Mouse (Mus musculus): ENCODE data around the gene Tom1l2. TPM values are rescaled to one million over a fixed set of nuclear protein-coding genes. Genes with fewer than 3 reads are reported as not detected.

The Tom1l2 gene
- total and polyA plus RNA-seq, 2 experiments: 9.6 to 22.1 TPM

DNA sequence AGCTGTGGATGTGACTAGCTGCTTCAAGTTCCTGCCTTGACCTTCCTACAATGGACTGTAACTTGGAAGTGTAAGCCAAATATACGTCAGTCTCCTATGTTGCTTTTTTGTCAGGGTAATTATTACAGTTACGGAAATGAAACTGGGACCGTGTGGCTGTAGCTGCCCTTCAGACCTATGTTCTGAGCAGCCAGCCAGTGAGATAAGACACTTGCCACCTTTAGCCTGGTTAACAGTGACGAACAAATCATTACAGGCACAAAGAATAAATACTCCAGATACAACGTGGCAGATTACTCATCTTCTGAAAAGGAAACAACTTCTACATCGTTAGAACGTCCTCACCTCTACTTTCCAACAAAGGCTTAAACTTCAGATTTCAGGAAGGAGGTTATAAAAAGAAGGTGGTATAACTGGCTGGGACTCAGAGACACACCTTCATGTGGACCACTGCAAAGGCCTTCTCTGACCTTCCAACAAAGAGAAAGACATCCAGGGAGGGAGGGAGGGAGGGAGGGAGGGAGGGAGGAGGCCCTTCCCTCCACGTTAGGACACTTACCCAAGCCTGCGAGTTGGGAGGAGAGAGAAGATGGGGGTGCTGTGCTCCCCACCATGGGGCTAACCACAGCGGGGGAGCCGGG, 108.1 kb downstream of the Tom1l2 start:
- H3K4me3 ChIP-seq (ENCODE audit: insufficient read depth, low read depth, low read length): no peak overlapping the region
- H3K27me3 ChIP-seq (ENCODE audit: control insufficient read depth, insufficient read depth, low read length): no peaks in the 10 kb centered on the region
- H3K27ac ChIP-seq (replicated peaks; ENCODE audit: insufficient read depth, low read depth, low read length): peak overlapping the region; percentile 76
- no peak for TF ChIP-seq POLR2A (IDR thresholded peaks at IDR 0.05; ENCODE audit: extremely low read depth, insufficient read depth, low read length)
- TF ChIP-seq CTCF (IDR thresholded peaks at IDR 0.05; ENCODE audit: low read depth, low read length): no peak
- peaks cover 3% of the 10 kb centered on the region; the same call in 1 of the 2 replicates for H3K79me2 ChIP-seq (ENCODE audit: control insufficient read depth, insufficient read depth, low read length)
- H3K36me3 ChIP-seq (ENCODE audit: control insufficient read depth, insufficient read depth, low read length): peaks cover 10% of the 10 kb centered on the region; the same call in 1 of the 2 replicates
- H3K4me1 ChIP-seq (ENCODE audit: control insufficient read depth, insufficient read depth, low read length): peaks cover 20% of the 10 kb centered on the region
- 44% methylated on average over 11 of the region's 11 CpGs for WGBS
- H3K9ac ChIP-seq (ENCODE audit: low read depth, low read length): peak overlapping the region; percentile 31
- DNase-seq (ENCODE audit: extremely low read depth, low read depth, low spot score): peak; percentile 84

- Histone ChIP-seq H3K36me3 (ENCODE audit: control insufficient read depth, insufficient read depth, low read length) (peaks cover 8% of the 10 kb centered on the region; the same call in 1 of the 2 replicates), H3K79me2 (ENCODE audit: control insufficient read depth, insufficient read depth, low read length) (peaks cover 3% of the 10 kb centered on the region; the same call in 1 of the 2 replicates)
- 14% methylated on average over 4 of the region's 4 CpGs for WGBS
Observed at GRCm38 (mm10) chr11:60240509-60240908, 112.2 kb downstream of the Tom1l2 start.

GRCm38 (mm10) chr11:60235351-60235750, 117.4 kb downstream of the Tom1l2 start:
- Histone ChIP-seq H3K4me3 (ENCODE audit: insufficient read depth, low read depth, low read length) (no peak overlapping the region), H3K4me1 (ENCODE audit: control insufficient read depth, insufficient read depth, low read length) (peaks cover 4% of the 10 kb centered on the region), H3K9ac (ENCODE audit: low read depth, low read length) (no peak overlapping the region), H3K27ac (replicated peaks; ENCODE audit: insufficient read depth, low read depth, low read length) (no peak overlapping the region), H3K27me3 (ENCODE audit: control insufficient read depth, insufficient read depth, low read length) (no peaks in the 10 kb centered on the region), H3K79me2 (ENCODE audit: control insufficient read depth, insufficient read depth, low read length) (no peaks in the 10 kb centered on the region; the same call in 1 of the 2 replicates), H3K36me3 (ENCODE audit: control insufficient read depth, insufficient read depth, low read length) (peaks cover 2% of the 10 kb centered on the region; the same call in 1 of the 2 replicates)
- WGBS: 96% methylated on average over 5 of the region's 5 CpGs
- TF ChIP-seq CTCF (IDR thresholded peaks at IDR 0.05; ENCODE audit: low read depth, low read length) (no peak), POLR2A (IDR thresholded peaks at IDR 0.05; ENCODE audit: extremely low read depth, insufficient read depth, low read length) (no peak)
- DNase-seq (ENCODE audit: extremely low read depth, low read depth, low spot score): no peak

More at GRCm38 (mm10) chr11:60240509-60240908, 112.2 kb downstream of the Tom1l2 start:
- Histone ChIP-seq H3K27ac (replicated peaks; ENCODE audit: insufficient read depth, low read depth, low read length) (peak overlapping the region; percentile 97), H3K4me1 (ENCODE audit: control insufficient read depth, insufficient read depth, low read length) (peaks cover 20% of the 10 kb centered on the region), H3K4me3 (ENCODE audit: insufficient read depth, low read depth, low read length) (peak overlapping the region; percentile 48), H3K27me3 (ENCODE audit: control insufficient read depth, insufficient read depth, low read length) (no peaks in the 10 kb centered on the region), H3K9ac (ENCODE audit: low read depth, low read length) (peak overlapping the region; percentile 82)
- DNase-seq (ENCODE audit: extremely low read depth, low read depth, low spot score): peak; percentile 98
- TF ChIP-seq POLR2A (IDR thresholded peaks at IDR 0.05; ENCODE audit: extremely low read depth, insufficient read depth, low read length) (peak; percentile 48; the same call in 1 of the 2 replicates), CTCF (IDR thresholded peaks at IDR 0.05; ENCODE audit: low read depth, low read length) (no peak)

- Histone ChIP-seq H3K36me3 (ENCODE audit: control insufficient read depth, insufficient read depth, low read length) (no peaks in the 10 kb centered on the region; the same call in 1 of the 2 replicates), H3K79me2 (ENCODE audit: control insufficient read depth, insufficient read depth, low read length) (no peaks in the 10 kb centered on the region; the same call in 1 of the 2 replicates), H3K4me1 (ENCODE audit: control insufficient read depth, insufficient read depth, low read length) (no peaks in the 10 kb centered on the region), H3K9ac (ENCODE audit: low read depth, low read length) (no peak overlapping the region), H3K4me3 (ENCODE audit: insufficient read depth, low read depth, low read length) (no peak overlapping the region), H3K27me3 (ENCODE audit: control insufficient read depth, insufficient read depth, low read length) (no peaks in the 10 kb centered on the region), H3K27ac (replicated peaks; ENCODE audit: insufficient read depth, low read depth, low read length) (no peak overlapping the region)
- DNase-seq (ENCODE audit: extremely low read depth, low read depth, low spot score): no peak
- 84% methylated on average over 8 of the region's 8 CpGs for WGBS
- TF ChIP-seq CTCF (IDR thresholded peaks at IDR 0.05; ENCODE audit: low read depth, low read length) (no peak), POLR2A (IDR thresholded peaks at IDR 0.05; ENCODE audit: extremely low read depth, insufficient read depth, low read length) (no peak)
Observed at GRCm38 (mm10) chr11:60233235-60233634, 119.5 kb downstream of the Tom1l2 start.

DNA sequence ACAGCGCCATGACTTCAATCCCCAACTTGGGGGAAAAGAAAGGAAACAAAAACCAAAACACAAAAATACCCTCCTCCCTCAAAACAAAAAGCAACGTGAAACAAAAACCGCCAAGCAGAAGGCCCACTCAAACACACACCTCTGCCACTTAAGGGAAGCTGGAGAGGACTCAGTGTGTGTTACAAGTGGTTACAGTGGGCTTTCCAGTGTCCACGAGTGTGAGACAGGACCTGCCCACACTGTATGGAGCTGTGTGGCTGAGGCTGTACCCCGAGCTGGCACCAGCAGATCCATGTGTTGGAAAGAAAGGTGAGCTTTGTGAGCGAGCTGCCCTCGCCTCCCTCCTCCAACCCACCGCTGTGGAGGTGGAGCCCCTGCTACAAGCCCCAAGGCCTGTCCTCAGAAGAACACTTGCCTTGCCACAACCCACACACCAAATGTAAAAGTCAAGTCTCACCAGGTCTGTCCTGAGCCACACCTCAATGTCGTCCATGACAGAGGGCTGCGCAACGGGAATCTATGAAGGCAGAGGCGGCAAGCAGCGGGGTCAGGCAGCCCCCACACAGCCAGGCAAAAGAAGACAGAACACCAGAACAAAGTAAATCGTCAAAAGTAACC, 120.2 kb downstream of the Tom1l2 start:
- 93% methylated on average over 14 of the region's 14 CpGs for WGBS
- DNase-seq (ENCODE audit: extremely low read depth, low read depth, low spot score): no peak
- no peak overlapping the region for H3K27ac ChIP-seq (replicated peaks; ENCODE audit: insufficient read depth, low read depth, low read length)
- no peaks in the 10 kb centered on the region for H3K27me3 ChIP-seq (ENCODE audit: control insufficient read depth, insufficient read depth, low read length)
- no peaks in the 10 kb centered on the region for H3K4me1 ChIP-seq (ENCODE audit: control insufficient read depth, insufficient read depth, low read length)
- no peak overlapping the region for H3K4me3 ChIP-seq (ENCODE audit: insufficient read depth, low read depth, low read length)
- H3K9ac ChIP-seq (ENCODE audit: low read depth, low read length): no peak overlapping the region
- H3K79me2 ChIP-seq (ENCODE audit: control insufficient read depth, insufficient read depth, low read length): no peaks in the 10 kb centered on the region; the same call in 1 of the 2 replicates
- no peaks in the 10 kb centered on the region; the same call in 1 of the 2 replicates for H3K36me3 ChIP-seq (ENCODE audit: control insufficient read depth, insufficient read depth, low read length)
- TF ChIP-seq CTCF (IDR thresholded peaks at IDR 0.05; ENCODE audit: low read depth, low read length) (no peak), POLR2A (IDR thresholded peaks at IDR 0.05; ENCODE audit: extremely low read depth, insufficient read depth, low read length) (no peak)
